Mouse (Mus musculus) forebrain, postnatal 0 days (tissue): ENCODE data around the gene Rfxank. TPM values are rescaled to one million over a fixed set of nuclear protein-coding genes. Genes with fewer than 3 reads are reported as not detected.

Experiments used
- ATAC-seq: fragments of 200-750 bp; cut with Nextera tagmentation; 2 replicates; pipeline ENCODE4 v1.8.0; 2017; ENCODE audit warnings: mild to moderate bottlenecking, moderate library complexity
- DNase-seq: peaks from one replicate; pipeline ENCODE4 v3.0.0-alpha.2; 2015
- H3K27ac ChIP-seq: fragments of 300-500 bp; sonication (generic); 2 replicates; pipeline ENCODE4 v1.5.1; 2014; ENCODE audit warnings: low read depth, mild to moderate bottlenecking, antibody characterized with exemption, low read length, moderate library complexity, mixed read lengths
- H3K27me3 ChIP-seq: fragments of 300-500 bp; sonication (generic); 2 replicates; pipeline ENCODE4 v1.6.1; 2014; ENCODE audit warnings: mild to moderate bottlenecking, low read length, mixed read lengths; ENCODE audit not compliant: insufficient read depth
- H3K36me3 ChIP-seq: fragments of 300-500 bp; sonication (generic); 2 replicates; pipeline ENCODE4 v1.6.1; 2014; ENCODE audit warnings: mild to moderate bottlenecking, moderate library complexity; ENCODE audit not compliant: insufficient read depth
- H3K4me1 ChIP-seq: fragments of 300-500 bp; sonication (generic); 2 replicates; pipeline ENCODE4 v1.6.1; 2014; ENCODE audit warnings: antibody characterized with exemption; ENCODE audit not compliant: insufficient read depth
- H3K4me2 ChIP-seq: fragments of 300-500 bp; sonication (generic); 2 replicates; pipeline ENCODE4 v1.6.1; 2014; ENCODE audit warnings: low read depth, mild to moderate bottlenecking, moderate library complexity
- H3K4me3 ChIP-seq: fragments of 300-500 bp; sonication (generic); 2 replicates; pipeline ENCODE4 v1.5.1; 2014; ENCODE audit warnings: low read depth, low read length, mixed read lengths
- H3K9ac ChIP-seq: fragments of 300-500 bp; sonication (generic); 2 replicates; pipeline ENCODE4 v1.6.1; 2014; ENCODE audit warnings: mild to moderate bottlenecking
- H3K9me3 ChIP-seq: fragments of 300-500 bp; sonication (generic); 2 replicates; pipeline ENCODE4 v1.6.1; 2016; ENCODE audit warnings: low read length
- CTCF ChIP-seq: sonication (generic); IDR thresholded peaks from 2 replicates; pipeline ENCODE4 v1.5.1; 2016; ENCODE audit warnings: antibody characterized with exemption, control low read depth, low read depth
- WGBS: fragments of 180-500 bp; shearing (Covaris S2); extraction: QIAGEN DNeasy Blood & Tissue Kit; methylation state at CpG from one replicate; pipeline ENCODE4 v1.1.7; 2014; 5-methylcytosine and 5-hydroxymethylcytosine counted together
- polyA plus RNA-seq: library from polyadenylated mRNA; unstranded; fragments of >200 nt; fragmentation: Nextera tagmentation; extraction: Ambion mirVana; gene quantifications from 2 replicates; pipeline ENCODE4 v1.2.1, GENCODE M21; 2015
- total RNA-seq: library from RNA; depleted of rRNA; stranded (reverse); fragments of >200 nt; gene quantifications from 2 replicates; pipeline ENCODE4 v1.2.3, GENCODE M21; 2014

The Rfxank gene
- total and polyA plus RNA-seq, 2 experiments from 2014 or later = 7.9 to 10.2 TPM

DNA sequence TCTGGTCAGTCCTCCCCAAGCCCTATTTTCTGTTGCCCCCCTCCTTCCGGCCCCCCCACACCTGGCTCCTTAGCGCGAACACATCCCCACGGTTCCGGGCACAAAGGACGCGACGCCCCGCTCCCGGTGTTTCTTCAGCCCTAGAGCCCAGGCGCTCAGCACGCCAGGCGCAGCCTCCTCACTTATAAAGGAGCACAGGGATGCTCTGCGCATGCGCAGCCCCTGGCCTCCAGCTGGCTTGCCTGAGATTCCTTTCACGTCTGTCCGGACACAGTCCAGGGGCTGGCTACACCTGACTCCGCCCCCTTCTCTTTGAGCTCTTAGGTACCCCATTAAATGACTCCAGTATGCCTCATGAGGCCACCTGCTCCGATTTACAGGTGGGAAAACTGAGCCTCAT lies 18.3 kb downstream of the Rfxank start, which contains the start of gene Ncan:
Gene Ncan (minus strand): TSS at position 207 of the 400 bp plus-strand sequence.
- H3K4me1 ChIP-seq = peaks cover 13% of the 10 kb centered on the region; the same call in 1 of the 2 replicates
- WGBS = 5% methylated on average over 19 of the region's 19 CpGs

GRCm38 (mm10) chr8:70118726-70119700 lies 19.9 kb downstream of the Rfxank start:
- Histone ChIP-seq H3K27ac (peak overlapping the region; percentile 98), H3K36me3 (peaks cover 27% of the 10 kb centered on the region), H3K9ac (peak overlapping the region; percentile 81), H3K27me3 (no peaks in the 10 kb centered on the region), H3K4me2 (peak overlapping the region; percentile 79), H3K9me3 (no peaks in the 10 kb centered on the region), H3K4me1 (peaks cover 13% of the 10 kb centered on the region; the same call in 1 of the 2 replicates), H3K4me3 (peak overlapping the region; percentile 65)
- TF ChIP-seq CTCF = peak; percentile 61
- WGBS = 2% methylated on average over 17 of the region's 17 CpGs
- ATAC-seq (peak; percentile 93), DNase-seq (peak; percentile 90)

More for the DNA sequence above, 18.3 kb downstream of the Rfxank start, which contains the start of gene Ncan:
- no peaks in the 10 kb centered on the region for H3K9me3 ChIP-seq
- peak within 1 kb of the TSS; percentile 81 for H3K9ac ChIP-seq
- no peak for TF ChIP-seq CTCF
- H3K27me3 ChIP-seq = no peaks in the 10 kb centered on the region
- peaks cover 11% of the 10 kb centered on the region for H3K36me3 ChIP-seq
- peak within 1 kb of the TSS; percentile 79 for H3K4me2 ChIP-seq
- DNase-seq (peak; percentile 95), ATAC-seq (peak; percentile 40)
- H3K27ac ChIP-seq = peak within 1 kb of the TSS; percentile 98
- peak within 1 kb of the TSS; percentile 65 for H3K4me3 ChIP-seq

- H3K4me3 ChIP-seq = peak overlapping the region; percentile 65; the same call in 1 of the 2 replicates
- H3K4me2 ChIP-seq = peak overlapping the region; percentile 79
- H3K9ac ChIP-seq = peak overlapping the region; percentile 39; the same call in 1 of the 2 replicates
- no peak for TF ChIP-seq CTCF
- ATAC-seq (no peak), DNase-seq (no peak)
- whole genome bisulfite sequencing = 7% methylated on average over 9 of the region's 9 CpGs
- H3K36me3 ChIP-seq = peaks cover 39% of the 10 kb centered on the region
- H3K9me3 ChIP-seq = no peaks in the 10 kb centered on the region
- peak overlapping the region; percentile 29 for H3K27ac ChIP-seq
- no peaks in the 10 kb centered on the region for H3K27me3 ChIP-seq
- H3K4me1 ChIP-seq = peaks cover 13% of the 10 kb centered on the region; the same call in 1 of the 2 replicates
Observed at GRCm38 (mm10) chr8:70117611-70118010, 21.3 kb downstream of the Rfxank start.

DNA sequence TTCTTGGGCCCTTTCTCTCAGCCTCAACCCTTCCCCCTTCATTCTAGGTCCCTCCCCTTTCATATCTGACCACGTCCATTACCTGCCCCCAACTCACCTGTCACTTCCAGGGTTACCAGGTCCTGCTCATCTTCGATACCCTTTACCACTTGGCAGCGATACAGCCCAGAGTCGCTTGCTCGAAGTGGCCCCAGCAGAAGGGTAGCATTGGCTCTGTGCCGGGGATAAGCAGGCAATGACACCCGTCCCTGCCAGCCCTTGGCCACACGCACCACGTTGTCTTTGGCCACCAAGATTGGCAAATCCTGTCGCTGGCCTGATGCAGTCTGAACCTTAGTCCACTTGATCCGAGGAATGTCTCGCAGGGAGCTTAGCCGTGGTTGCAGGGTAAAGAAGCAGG lies 24.1 kb downstream of the Rfxank start:
- WGBS = 67% methylated on average over 13 of the region's 13 CpGs
- H3K4me3 ChIP-seq = no peak overlapping the region
- peaks cover 13% of the 10 kb centered on the region; the same call in 1 of the 2 replicates for H3K4me1 ChIP-seq
- no peak overlapping the region for H3K27ac ChIP-seq
- no peak for TF ChIP-seq CTCF
- no peak overlapping the region for H3K9ac ChIP-seq
- H3K27me3 ChIP-seq = no peaks in the 10 kb centered on the region
- H3K4me2 ChIP-seq = no peak overlapping the region
- H3K36me3 ChIP-seq = peaks cover 67% of the 10 kb centered on the region
- no peak for DNase-seq
- no peaks in the 10 kb centered on the region for H3K9me3 ChIP-seq
- no peak for ATAC-seq

DNA sequence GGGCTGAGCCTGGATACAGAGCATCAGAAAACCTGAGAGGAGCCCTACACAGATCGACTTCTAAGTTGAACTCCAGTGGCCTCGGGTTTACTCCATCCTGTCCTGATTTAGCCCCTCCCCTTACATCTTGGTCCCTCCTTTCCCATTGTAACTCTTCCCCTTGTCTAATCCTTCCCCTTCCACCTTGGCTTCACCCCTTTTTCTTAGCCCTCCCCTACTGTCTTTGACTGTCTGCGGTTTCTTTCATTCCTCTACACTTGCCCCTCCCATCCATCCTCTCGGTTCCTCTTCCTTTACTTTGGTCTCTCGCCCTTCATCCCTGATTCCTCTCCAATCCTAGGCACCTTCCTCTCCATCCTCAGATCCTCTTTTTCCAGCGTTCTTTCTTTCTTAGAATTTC lies 24.5 kb downstream of the Rfxank start:
- Histone ChIP-seq H3K27ac (no peak overlapping the region), H3K4me3 (no peak overlapping the region), H3K27me3 (no peaks in the 10 kb centered on the region), H3K4me2 (no peak overlapping the region), H3K9me3 (no peaks in the 10 kb centered on the region), H3K9ac (no peak overlapping the region), H3K4me1 (peaks cover 13% of the 10 kb centered on the region; the same call in 1 of the 2 replicates), H3K36me3 (peaks cover 71% of the 10 kb centered on the region)
- DNase-seq = no peak
- WGBS = 34% methylated on average over 6 of the region's 6 CpGs
- ATAC-seq = no peak
- TF ChIP-seq CTCF = no peak

GRCm38 (mm10) chr8:70112401-70113016 lies 26.4 kb downstream of the Rfxank start:
- ATAC-seq (peak; percentile 34; the same call in 1 of the 2 replicates), DNase-seq (peak; percentile 46)
- H3K27me3 ChIP-seq = no peaks in the 10 kb centered on the region
- 19% methylated on average over 43 of the region's 43 CpGs for WGBS
- TF ChIP-seq CTCF = no peak
- no peak overlapping the region for H3K9ac ChIP-seq
- H3K27ac ChIP-seq = no peak overlapping the region
- no peak overlapping the region for H3K4me3 ChIP-seq
- H3K4me1 ChIP-seq = peaks cover 7% of the 10 kb centered on the region; the same call in 1 of the 2 replicates
- H3K9me3 ChIP-seq = no peaks in the 10 kb centered on the region
- H3K4me2 ChIP-seq = no peak overlapping the region
- H3K36me3 ChIP-seq = peaks cover 90% of the 10 kb centered on the region
